Mouse (Mus musculus) spleen, adult 2 months (tissue): ENCODE measurements around the gene Eng. TPM values are rescaled to one million over a fixed set of nuclear protein-coding genes. Genes with fewer than 3 reads are reported as not detected.

Source experiments
- DNase-seq, 2 experiments: peaks; one replicate each; pipeline versions ENCODE4 v3.0.0 to v3.0.0-alpha.2; 2012 to 2021; ENCODE audit warnings: low spot score in 2 of 2, low read depth in 1 of 2
- H3K27ac ChIP-seq: fragments of 200-500 bp; 2 replicates; pipeline ENCODE4 v1.5.1; 2012; ENCODE audit warnings: low read length, inconsistent platforms; ENCODE audit not compliant: insufficient read depth
- H3K27me3 ChIP-seq: fragments of 200-500 bp; 2 replicates; pipeline ENCODE4 v1.6.1; 2012; ENCODE audit warnings: mild to moderate bottlenecking, moderate library complexity, low read length, inconsistent platforms; ENCODE audit not compliant: control insufficient read depth, insufficient read depth
- H3K36me3 ChIP-seq: fragments of 200-500 bp; 2 replicates; pipeline ENCODE4 v1.6.1; 2012; ENCODE audit warnings: mild to moderate bottlenecking, low read length, inconsistent platforms; ENCODE audit not compliant: control insufficient read depth, insufficient read depth
- H3K4me1 ChIP-seq: fragments of 200-500 bp; 2 replicates; pipeline ENCODE4 v1.6.1; 2011; ENCODE audit warnings: inconsistent platforms; ENCODE audit not compliant: control insufficient read depth, insufficient read depth, insufficient read length
- H3K4me3 ChIP-seq: fragments of 200-500 bp; 2 replicates; pipeline ENCODE4 v1.5.1; 2011; ENCODE audit warnings: mild to moderate bottlenecking, inconsistent platforms; ENCODE audit not compliant: insufficient read depth, insufficient read length; ENCODE audit errors: extremely low read depth
- CTCF ChIP-seq: fragments of 200-500 bp; IDR thresholded peaks from 2 replicates; pipeline ENCODE4 v1.5.1; 2011; ENCODE audit warnings: mild to moderate bottlenecking, inconsistent platforms; ENCODE audit not compliant: insufficient read depth, insufficient read length, insufficient replicate concordance; ENCODE audit errors: extremely low read depth
- POLR2A ChIP-seq: fragments of 200-500 bp; IDR thresholded peaks from 2 replicates; pipeline ENCODE4 v1.6.1; 2011; ENCODE audit warnings: low read depth, low read length, inconsistent platforms
- WGBS: fragments of 180-500 bp; shearing (Covaris S2); methylation state at CpG from one replicate; pipeline ENCODE4 v1.1.7; 2018; 5-methylcytosine and 5-hydroxymethylcytosine counted together
- polyA plus RNA-seq: library from polyadenylated mRNA; depleted of rRNA; stranded (reverse); fragments of >200 nt; gene quantifications from 2 replicates; pipeline ENCODE4 v1.2.3, GENCODE M21; 2012

Gene Eng
- polyA plus RNA-seq, 1 experiment: 132 TPM

DNA sequence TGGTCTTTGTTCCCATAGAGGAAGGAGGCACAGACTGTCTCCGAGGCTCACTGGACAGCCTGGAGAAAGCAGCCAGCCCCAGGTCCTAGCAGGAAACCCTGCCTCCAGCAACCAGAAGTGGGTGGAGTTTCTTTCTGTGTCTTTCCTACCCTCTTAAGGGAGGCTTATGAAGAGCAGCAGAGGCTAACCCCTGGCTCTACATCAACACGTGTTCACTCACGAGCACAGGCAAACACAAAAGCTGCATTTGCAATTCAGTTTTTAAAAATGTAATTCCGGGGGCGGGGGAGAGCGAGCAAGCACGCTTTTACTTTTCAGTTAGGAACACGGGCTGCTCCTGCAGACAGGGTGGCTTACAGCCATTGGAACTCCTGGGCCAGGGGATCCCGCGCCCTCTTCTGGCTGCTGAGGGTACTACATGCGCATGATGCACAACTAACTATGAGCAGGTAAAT lies 43.8 kb upstream of the Eng start:
- H3K27me3 ChIP-seq: no peaks in the 10 kb centered on the region; the same call in 1 of the 2 replicates
- H3K36me3 ChIP-seq: peaks cover 3% of the 10 kb centered on the region; the same call in 1 of the 2 replicates
- peak in 1 of 2 experiments; percentile 81 for DNase-seq
- H3K4me3 ChIP-seq: peak overlapping the region; percentile 16; the same call in 1 of the 2 replicates
- TF ChIP-seq POLR2A (no peak), CTCF (peak; percentile 84)
- H3K4me1 ChIP-seq: peaks cover 4% of the 10 kb centered on the region
- no peak overlapping the region for H3K27ac ChIP-seq
- under 1% methylated on average over 11 of the region's 11 CpGs for WGBS

DNA sequence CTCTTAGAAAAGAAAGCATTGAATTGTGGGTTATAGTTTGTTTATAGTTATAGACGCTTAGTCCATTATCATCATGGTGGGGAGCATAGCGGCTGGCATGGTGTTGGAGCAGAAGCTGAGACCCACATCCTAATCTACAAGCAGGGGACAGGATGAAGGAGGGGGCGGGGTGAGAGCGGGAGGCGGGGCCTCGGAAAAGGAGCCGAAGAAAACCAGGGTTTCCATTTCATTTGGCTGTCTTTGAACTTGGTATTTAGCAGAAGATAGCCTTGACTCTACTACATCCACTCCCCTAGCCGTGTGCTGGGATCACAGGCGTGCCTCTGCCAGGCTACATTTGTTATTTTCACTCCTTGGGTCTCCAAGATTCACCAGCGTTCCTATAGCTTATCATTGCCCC lies 41.8 kb upstream of the Eng start:
- TF ChIP-seq CTCF (no peak), POLR2A (no peak)
- DNase-seq: no peak
- 72% methylated on average over 10 of the region's 10 CpGs for WGBS
- Histone ChIP-seq H3K36me3 (no peaks in the 10 kb centered on the region), H3K4me1 (peaks cover 14% of the 10 kb centered on the region), H3K27me3 (no peaks in the 10 kb centered on the region; the same call in 1 of the 2 replicates), H3K27ac (no peak overlapping the region), H3K4me3 (no peak overlapping the region)

DNA sequence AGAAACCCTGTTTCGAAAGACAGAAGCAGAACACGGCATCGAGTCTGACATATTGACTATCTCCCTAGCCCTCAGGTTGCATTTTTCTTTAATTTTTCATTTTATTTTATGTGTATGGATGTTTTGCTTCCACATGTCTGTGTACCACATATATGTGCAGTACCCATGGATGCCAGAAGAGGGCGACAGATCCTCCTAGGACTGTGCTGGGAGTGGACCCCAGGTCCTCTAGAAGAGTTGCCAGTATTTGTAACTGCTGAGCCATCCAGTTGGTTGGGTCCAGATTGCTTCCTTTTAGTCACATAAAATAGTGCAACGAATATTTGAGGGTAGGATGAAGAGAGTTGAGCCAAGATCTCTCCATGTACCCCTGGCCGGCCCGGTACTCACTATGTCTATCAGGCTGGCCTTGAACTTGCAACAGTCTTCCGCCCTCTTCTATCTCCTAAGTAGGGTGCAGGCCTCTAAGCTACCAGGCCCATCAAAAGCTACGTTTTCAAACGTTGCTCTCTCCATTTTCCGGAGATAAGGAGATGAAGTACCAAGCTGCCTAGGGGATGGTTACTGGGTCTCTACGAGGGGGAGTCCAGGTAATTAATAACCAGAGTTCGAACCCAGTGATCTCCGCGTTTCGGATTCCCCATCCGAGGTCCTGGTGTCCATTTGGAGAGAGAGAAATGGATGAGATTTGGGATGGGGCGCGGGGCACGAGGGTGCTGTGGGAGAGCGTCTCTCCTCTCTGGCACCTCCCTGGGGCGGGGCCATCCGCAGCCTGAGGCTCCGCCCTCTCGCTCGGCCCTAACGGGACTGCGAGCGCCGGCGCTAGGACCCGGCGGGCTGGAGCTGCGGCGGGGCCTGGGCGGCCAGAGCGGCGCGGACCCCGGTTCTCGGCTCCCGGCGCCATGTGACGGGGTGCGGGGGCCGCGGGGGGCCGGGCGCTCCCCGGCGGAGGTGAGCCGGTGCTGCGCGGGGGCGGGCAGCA lies 39.9 kb upstream of the Eng start:
- no peaks in the 10 kb centered on the region for H3K36me3 ChIP-seq
- H3K27me3 ChIP-seq: no peaks in the 10 kb centered on the region; the same call in 1 of the 2 replicates
- DNase-seq: peak in 1 of 2 experiments; percentile 78
- peaks cover 11% of the 10 kb centered on the region for H3K4me1 ChIP-seq
- WGBS: 16% methylated on average over 54 of the region's 55 CpGs
- TF ChIP-seq CTCF: peak; percentile 15; the same call in 1 of the 2 replicates
- no peak for TF ChIP-seq POLR2A
- peak overlapping the region; percentile 56 for H3K4me3 ChIP-seq
- H3K27ac ChIP-seq: no peak overlapping the region

DNA sequence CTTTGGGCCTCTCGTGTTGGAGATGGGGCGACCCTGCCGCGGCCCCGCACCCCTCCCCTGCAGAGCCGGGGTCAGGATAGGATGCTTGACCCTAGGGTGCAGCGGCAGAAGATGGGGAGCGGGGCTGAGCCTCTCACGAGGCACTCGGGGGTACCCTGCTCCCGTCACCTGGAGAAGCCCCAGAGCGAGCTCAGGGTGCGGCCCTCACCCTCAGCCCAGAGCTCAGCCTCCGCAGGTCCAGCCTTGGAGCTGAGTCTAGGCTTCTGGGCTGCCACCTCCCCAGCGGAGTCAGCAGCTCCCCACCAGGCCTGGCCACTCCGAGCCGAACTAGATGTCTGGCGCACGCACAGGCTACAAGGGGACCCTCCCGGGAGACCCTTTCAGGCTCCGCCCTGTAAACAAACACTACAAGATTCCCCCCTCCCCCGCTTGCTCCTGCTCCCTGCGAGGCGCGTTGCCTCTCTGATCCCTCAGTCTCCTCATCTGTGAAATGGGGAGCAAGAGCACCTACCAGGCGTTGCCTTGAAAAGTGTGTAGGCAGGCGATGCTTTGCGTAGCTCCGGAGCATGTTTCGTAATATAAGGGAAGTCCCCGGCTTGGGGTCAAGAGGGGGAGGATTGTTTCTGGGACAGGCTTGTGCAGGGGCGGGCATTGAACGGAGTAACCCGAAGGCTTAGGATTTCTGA lies 39.0 kb upstream of the Eng start:
- H3K27ac ChIP-seq: peak overlapping the region; percentile 46; the same call in 1 of the 2 replicates
- 1% methylated on average over 33 of the region's 34 CpGs for WGBS
- peak in 1 of 2 experiments; percentile 34 for DNase-seq

DNA sequence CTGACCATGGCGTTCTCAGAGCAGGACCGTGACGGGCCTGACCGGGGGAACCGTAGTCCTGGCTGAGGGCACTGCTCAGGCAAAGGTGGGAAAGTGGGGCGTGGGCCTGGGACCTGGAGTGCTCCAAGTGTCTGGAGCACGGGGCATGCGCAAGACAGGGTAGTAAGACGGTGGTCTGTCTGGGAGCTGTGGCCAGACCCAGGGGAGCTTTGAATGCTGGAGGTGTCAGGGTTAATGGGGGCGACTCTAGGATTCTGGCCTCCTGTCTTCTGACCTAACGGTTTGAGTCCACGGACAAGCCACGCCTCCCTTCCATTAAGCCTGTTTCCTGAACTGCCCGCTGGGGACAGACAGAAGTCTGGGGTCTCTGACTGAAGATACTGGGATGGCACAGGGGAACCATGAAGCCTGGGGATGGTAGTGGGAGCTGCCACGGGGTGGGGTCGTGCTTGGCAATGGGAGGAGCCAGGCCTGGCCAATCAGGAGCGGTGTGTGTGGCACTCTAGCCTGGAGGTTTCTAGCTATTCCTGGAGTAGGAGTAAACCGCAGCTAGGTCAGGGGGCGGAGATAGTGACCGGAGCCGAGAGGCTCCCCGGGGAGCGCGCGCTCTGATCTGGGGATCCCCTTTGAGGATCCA lies 38.1 kb upstream of the Eng start:
- no peaks in the 10 kb centered on the region for H3K36me3 ChIP-seq
- WGBS: 2% methylated on average over 25 of the region's 25 CpGs
- peak overlapping the region; percentile 31; the same call in 1 of the 2 replicates for H3K4me3 ChIP-seq
- peak in 1 of 2 experiments; percentile 34 for DNase-seq
- no peaks in the 10 kb centered on the region; the same call in 1 of the 2 replicates for H3K27me3 ChIP-seq
- peaks cover 11% of the 10 kb centered on the region for H3K4me1 ChIP-seq
- no peak for TF ChIP-seq CTCF
- no peak for TF ChIP-seq POLR2A
- H3K27ac ChIP-seq: peak overlapping the region; percentile 54

More for the DNA sequence above, 39.0 kb upstream of the Eng start:
- Histone ChIP-seq H3K27me3 (no peaks in the 10 kb centered on the region; the same call in 1 of the 2 replicates), H3K4me3 (peak overlapping the region; percentile 56), H3K36me3 (no peaks in the 10 kb centered on the region), H3K4me1 (peaks cover 11% of the 10 kb centered on the region)
- no peak for TF ChIP-seq POLR2A
- TF ChIP-seq CTCF: no peak
